Mouse (Mus musculus) heart, postnatal 36 days (tissue): Measurements from ENCODE around the gene Hfe2. TPM values are rescaled to one million over a fixed set of nuclear protein-coding genes. Genes with fewer than 3 reads are reported as not detected.
A peak's percentile ranks its signal among the peaks of the same experiment; 100 is the strongest.
"Not testable (repeated sequence)": the region's sequence is repeated elsewhere in the genome, so short reads cannot be mapped to it uniquely, and the experiment has no call there.

ENCODE experiments used
- DNase-seq, 2 experiments: peaks; one replicate each; pipeline ENCODE4 v3.0.0; 2021 to 2022
- intact Hi-C: fragments of 180-260 bp; cut with DNase I; formaldehyde crosslinking; loops from one replicate; pipeline ENCODE4 v1.15.1; 2025
- total RNA-seq, 2 experiments: library from RNA; stranded (reverse); gene quantifications; 2 replicates each; pipeline ENCODE4 v1.2.3; 2021

Hfe2 gene
- total RNA-seq, 2 experiments from 2014 or later, result 261 to 293 TPM

- no peak for DNase-seq
Observed at GRCm38 (mm10) chr3:96495490-96496210, 29.3 kb upstream of the Hfe2 start.

GRCm38 (mm10) chr3:96496216-96496615, 28.8 kb upstream of the Hfe2 start:
- no peak for DNase-seq
- intact Hi-C loops, result no loop called here

More at GRCm38 (mm10) chr3:96495490-96496210, 29.3 kb upstream of the Hfe2 start:
- intact Hi-C loops, result no loop called here

- DNase-seq, intact Hi-C loops: not testable (repeated sequence)
Observed at GRCm38 (mm10) chr3:96496620-96497275, 28.2 kb upstream of the Hfe2 start.

- intact Hi-C loops, result no loop called here
- peak; percentile 80 to 83 for DNase-seq
Observed at GRCm38 (mm10) chr3:96497451-96498028, 27.4 kb upstream of the Hfe2 start.

- intact Hi-C loops, result no loop called here
- no peak for DNase-seq
Observed at GRCm38 (mm10) chr3:96498476-96499245, 26.3 kb upstream of the Hfe2 start.

GRCm38 (mm10) chr3:96499481-96500288, 25.3 kb upstream of the Hfe2 start:
- DNase-seq, result peak; percentile 82 to 87
- intact Hi-C loops, result loop anchor here (5.0 kb wide), 1 partner anchor 222 kb away; no protein-coding TSS in a partner anchor

- peak; percentile 95 to 96 for DNase-seq
- intact Hi-C loops, result loop anchor here (5.0 kb wide), 1 partner anchor 223 kb away; no protein-coding TSS in a partner anchor
Observed at GRCm38 (mm10) chr3:96500289-96500621, 24.7 kb upstream of the Hfe2 start.

- DNase-seq, result peak; percentile 90 to 93
- intact Hi-C loops, result loop anchor here (5.0 kb wide), 1 partner anchor 223 kb away; no protein-coding TSS in a partner anchor
Observed at GRCm38 (mm10) chr3:96500691-96501265, 24.2 kb upstream of the Hfe2 start.

- intact Hi-C loops, result loop anchor here (5.0 kb wide), 1 partner anchor 224 kb away; no protein-coding TSS in a partner anchor
- DNase-seq, result peak; percentile 91 to 94
Observed at GRCm38 (mm10) chr3:96501391-96502115, 23.4 kb upstream of the Hfe2 start.

GRCm38 (mm10) chr3:96502181-96503082, 22.5 kb upstream of the Hfe2 start:
- peak in 1 of 2 experiments; percentile 33 for DNase-seq
- intact Hi-C loops, result loop anchor here (1.0 to 5.0 kb wide), 2 partner anchors 78 to 225 kb away; no protein-coding TSS in a partner anchor

GRCm38 (mm10) chr3:96503083-96503450, 21.9 kb upstream of the Hfe2 start:
- DNase-seq, result peak; percentile 77 to 79
- intact Hi-C loops, result loop anchor here (1.0 to 5.0 kb wide), 2 partner anchors 77 to 226 kb away; no protein-coding TSS in a partner anchor

GRCm38 (mm10) chr3:96503946-96504345, 21.0 kb upstream of the Hfe2 start:
- no peak for DNase-seq
- intact Hi-C loops, result loop anchor here (1.0 to 5.0 kb wide), 2 partner anchors 76 to 227 kb away; no protein-coding TSS in a partner anchor

GRCm38 (mm10) chr3:96504931-96505330, 20.0 kb upstream of the Hfe2 start:
- intact Hi-C loops, result loop anchor here (5.0 kb wide), 1 partner anchor 228 kb away; no protein-coding TSS in a partner anchor
- DNase-seq, result no peak

- DNase-seq, result no peak
- intact Hi-C loops, result no loop called here
Observed at GRCm38 (mm10) chr3:96506396-96507047, 18.4 kb upstream of the Hfe2 start.

- intact Hi-C loops, DNase-seq: not testable (repeated sequence)
Observed at GRCm38 (mm10) chr3:96507966-96508365, 17.0 kb upstream of the Hfe2 start.

- intact Hi-C loops, result no loop called here
- no peak for DNase-seq
Observed at GRCm38 (mm10) chr3:96520171-96520570, 4.8 kb upstream of the Hfe2 start.

- intact Hi-C loops, result no loop called here
- DNase-seq, result no peak
Observed at GRCm38 (mm10) chr3:96522149-96522548, 2.8 kb upstream of the Hfe2 start.
